Mouse (Mus musculus) CH12.LX (cell line): ENCODE measurements around the gene Afg1l. TPM values are rescaled to one million over a fixed set of nuclear protein-coding genes. Genes with fewer than 3 reads are reported as not detected.

Experiments
- DNase-seq: peaks from one replicate; pipeline ENCODE4 v3.0.0-alpha.2; 2013; ENCODE audit errors: extremely low read depth
- H3K27ac ChIP-seq: 2 replicates; pipeline ENCODE4 v1.5.1; 2012; ENCODE audit warnings: low read depth, mild to moderate bottlenecking, control low read depth, moderate library complexity; ENCODE audit not compliant: insufficient read depth
- H3K27me3 ChIP-seq: replicated peaks from 2 replicates; pipeline ENCODE3; 2012; ENCODE audit warnings: inconsistent platforms
- H3K36me3 ChIP-seq, 2 experiments: replicated peaks in 1 of 2; 2 replicates each; pipeline versions ENCODE3 to v1.6.1; 2012; ENCODE audit warnings: inconsistent platforms in 1 of 2, low read length in 1 of 2, mild to moderate bottlenecking in 1 of 2, mixed read lengths in 1 of 2, moderate library complexity in 1 of 2; ENCODE audit not compliant: control insufficient read depth in 1 of 2, insufficient read depth in 1 of 2
- H3K4me1 ChIP-seq, 2 experiments: 2 replicates each; pipeline ENCODE4 v1.6.1; 2012; ENCODE audit warnings: inconsistent platforms in 1 of 2, moderate library complexity in 1 of 2; ENCODE audit not compliant: insufficient read depth in 2 of 2, control insufficient read depth in 1 of 2
- H3K4me2 ChIP-seq: 2 replicates; pipeline ENCODE4 v1.6.1; 2012; ENCODE audit warnings: low read depth, mild to moderate bottlenecking, control low read depth; ENCODE audit not compliant: poor library complexity, insufficient read depth, severe bottlenecking
- H3K4me3 ChIP-seq, 3 experiments: fragments of 150-350 bp in 1 of 3; sonication (generic) in 1 of 3; replicated peaks in 1 of 3; 2 replicates each; pipeline versions ENCODE3 to v1.5.1; 2011 to 2012; ENCODE audit warnings: low read depth in 2 of 3, low read length in 2 of 3, mild to moderate bottlenecking in 2 of 3, moderate library complexity in 2 of 3, control low read depth in 1 of 3, improper control_type of control experiment in 1 of 3, inconsistent platforms in 1 of 3, mixed read lengths in 1 of 3; ENCODE audit not compliant: poor library complexity in 1 of 3
- H3K79me2 ChIP-seq: replicated peaks from 2 replicates; pipeline ENCODE4 v1.6.1; 2012; ENCODE audit warnings: mild to moderate bottlenecking, moderate library complexity; ENCODE audit not compliant: control insufficient read depth, poor library complexity, insufficient read depth, severe bottlenecking; ENCODE audit errors: extremely low read depth
- H3K9ac ChIP-seq: 2 replicates; pipeline ENCODE4 v1.6.1; 2012; ENCODE audit warnings: low read depth, mild to moderate bottlenecking, control low read depth, moderate library complexity; ENCODE audit not compliant: insufficient read depth
- H3K9me3 ChIP-seq: replicated peaks from 2 replicates; pipeline ENCODE3; 2012; ENCODE audit warnings: low read length, inconsistent platforms, mixed read lengths
- BHLHE40 ChIP-seq: IDR thresholded peaks from 2 replicates; pipeline ENCODE4 v1.6.1; 2011; ENCODE audit warnings: mild to moderate bottlenecking, low read depth, low read length, improper control_type of control experiment
- ELF1 ChIP-seq: IDR thresholded peaks from 2 replicates; pipeline ENCODE4 v1.6.1; 2014; ENCODE audit warnings: low read depth, mild to moderate bottlenecking, inconsistent platforms, low read length, improper control_type of control experiment
- EP300 ChIP-seq: IDR thresholded peaks from 2 replicates; pipeline ENCODE4 v1.6.1; 2011; ENCODE audit warnings: low read length, improper control_type of control experiment
- ETS1 ChIP-seq: conservative IDR thresholded peaks from 2 replicates; pipeline ENCODE4 v1.6.1; 2012; ENCODE audit warnings: low read depth, mild to moderate bottlenecking, inconsistent platforms, low read length, improper control_type of control experiment, moderate library complexity
- GABPA ChIP-seq: IDR thresholded peaks from 2 replicates; pipeline ENCODE4 v1.6.1; 2012; ENCODE audit warnings: low read depth, low read length, improper control_type of control experiment, inconsistent platforms; ENCODE audit not compliant: insufficient replicate concordance
- MAX ChIP-seq: IDR thresholded peaks from 2 replicates; pipeline ENCODE4 v1.6.1; 2011; ENCODE audit warnings: low read length, improper control_type of control experiment
- MXI1 ChIP-seq: IDR thresholded peaks from 2 replicates; pipeline ENCODE4 v1.6.1; 2011; ENCODE audit warnings: mild to moderate bottlenecking, low read depth, low read length, improper control_type of control experiment
- POLR2AphosphoS2 ChIP-seq: IDR thresholded peaks from 2 replicates; pipeline ENCODE4 v1.6.1; 2011; ENCODE audit warnings: low read depth, low read length, improper control_type of control experiment
- RCOR1 ChIP-seq: conservative IDR thresholded peaks from 2 replicates; pipeline ENCODE4 v1.6.1; 2012; ENCODE audit warnings: low read depth, mild to moderate bottlenecking, inconsistent platforms, low read length, improper control_type of control experiment
- SMC3 ChIP-seq: IDR thresholded peaks from 2 replicates; pipeline ENCODE4 v1.6.1; 2011; ENCODE audit warnings: low read depth, low read length, improper control_type of control experiment
- TCF12 ChIP-seq: IDR thresholded peaks from 2 replicates; pipeline ENCODE4 v1.6.1; 2014; ENCODE audit warnings: low read depth, mild to moderate bottlenecking, inconsistent platforms, low read length, improper control_type of control experiment
- USF1 ChIP-seq: IDR thresholded peaks from 2 replicates; pipeline ENCODE4 v1.6.1; 2014; ENCODE audit warnings: low read depth, mild to moderate bottlenecking, inconsistent platforms, low read length, improper control_type of control experiment
- USF2 ChIP-seq: conservative IDR thresholded peaks from 2 replicates; pipeline ENCODE4 v1.6.1; 2011; ENCODE audit warnings: low read depth, low read length, improper control_type of control experiment
- ZMIZ1 ChIP-seq: IDR thresholded peaks from 2 replicates; pipeline ENCODE4 v1.6.1; 2012; ENCODE audit warnings: low read depth, mild to moderate bottlenecking, inconsistent platforms, low read length, improper control_type of control experiment
- dilution Hi-C: fragments of 300-500 bp; cut with MboI; formaldehyde crosslinking; loops from 2 replicates; pipeline ENCODE4 v1.14.3; 2020; ENCODE audit warnings: low sequenced_read_pairs; ENCODE audit not compliant: extremely low pct_unique_long_range_greater_than_20kb, extremely low pct_ligation_motif_present
- in situ Hi-C: fragments of 300-500 bp; cut with MboI; formaldehyde crosslinking; loops from 3 replicates; pipeline ENCODE4 v1.14.3; 2019; ENCODE audit warnings: low sequenced_read_pairs, low pct_ligation_motif_present, low pct_unique_long_range_greater_than_20kb, mixed read lengths
- polyA plus RNA-seq: library from polyadenylated mRNA; unstranded; fragments of >175 nt; gene quantifications from 2 replicates; pipeline ENCODE4 v1.2.1, GENCODE M21; 2012; ENCODE audit warnings: low read depth; ENCODE audit not compliant: insufficient read length
- total RNA-seq, 2 experiments: library from RNA; depleted of rRNA; stranded (reverse); fragments of 300-350 nt in 1 of 2; fragments of >200 nt in 1 of 2; gene quantifications; 2 replicates each; pipeline ENCODE4 v1.2.3; 2012 to 2014

Afg1l gene
- total and polyA plus RNA-seq, 3 experiments: 3.1 to 6.9 (median 4.5) TPM

GRCm38 (mm10) chr10:42267811-42268545, 210.4 kb downstream of the Afg1l start:
- Histone ChIP-seq H3K27ac (0 out of 2 replicates have a peak overlapping the region, but pooled peaks have one; percentile 12), H3K9me3 (no peaks in the 10 kb centered on the region), H3K4me2 (no peak overlapping the region), H3K36me3 (peaks cover 28 to 62% of the 10 kb centered on the region in 2 experiments), H3K9ac (no peak overlapping the region), H3K4me3 (no peak overlapping the region), H3K27me3 (no peaks in the 10 kb centered on the region), H3K79me2 (peaks cover 32% of the 10 kb centered on the region), H3K4me1 (peaks cover 4 to 42% of the 10 kb centered on the region in 2 experiments)
- TF ChIP-seq ETS1: no peak
- TF ChIP-seq TCF12: no peak
- dilution Hi-C loops (no loop called here), in situ Hi-C loops (no loop called here)
- no peak for DNase-seq

- TF ChIP-seq EP300 (no peak), MAX (no peak), USF2 (no peak), SMC3 (no peak), GABPA (no peak), RCOR1 (no peak), MXI1 (no peak)
- Histone ChIP-seq H3K36me3 (peaks cover 28 to 79% of the 10 kb centered on the region in 2 experiments), H3K79me2 (peaks cover 15% of the 10 kb centered on the region), H3K4me1 (peaks cover 2 to 27% of the 10 kb centered on the region in 2 experiments), H3K9ac (no peak overlapping the region), H3K27me3 (no peaks in the 10 kb centered on the region), H3K9me3 (no peaks in the 10 kb centered on the region), H3K4me3 (no peak overlapping the region), H3K4me2 (no peak overlapping the region), H3K27ac (no peak overlapping the region)
- dilution Hi-C loops (no loop called here), in situ Hi-C loops (no loop called here)
- DNase-seq: no peak
Observed at GRCm38 (mm10) chr10:42265021-42265689, 213.2 kb downstream of the Afg1l start.

GRCm38 (mm10) chr10:42264195-42264594, 214.2 kb downstream of the Afg1l start:
- dilution Hi-C loops (no loop called here), in situ Hi-C loops (no loop called here)
- no peak for TF ChIP-seq POLR2AphosphoS2
- no peak for TF ChIP-seq TCF12
- TF ChIP-seq BHLHE40: no peak
- TF ChIP-seq ELF1: no peak
- TF ChIP-seq ZMIZ1: no peak
- TF ChIP-seq USF1: no peak
- no peak for TF ChIP-seq RCOR1
- TF ChIP-seq GABPA: no peak
- Histone ChIP-seq H3K9ac (no peak overlapping the region), H3K27ac (no peak overlapping the region), H3K79me2 (peaks cover 15% of the 10 kb centered on the region), H3K4me3 (no peak overlapping the region), H3K9me3 (no peaks in the 10 kb centered on the region), H3K27me3 (no peaks in the 10 kb centered on the region), H3K4me1 (peaks cover 2 to 18% of the 10 kb centered on the region in 2 experiments), H3K36me3 (peaks cover 28 to 89% of the 10 kb centered on the region in 2 experiments), H3K4me2 (no peak overlapping the region)
- DNase-seq: no peak
